Mouse (Mus musculus): ENCODE measurements around the gene Eef1akmt2.

The Eef1akmt2 gene

DNA sequence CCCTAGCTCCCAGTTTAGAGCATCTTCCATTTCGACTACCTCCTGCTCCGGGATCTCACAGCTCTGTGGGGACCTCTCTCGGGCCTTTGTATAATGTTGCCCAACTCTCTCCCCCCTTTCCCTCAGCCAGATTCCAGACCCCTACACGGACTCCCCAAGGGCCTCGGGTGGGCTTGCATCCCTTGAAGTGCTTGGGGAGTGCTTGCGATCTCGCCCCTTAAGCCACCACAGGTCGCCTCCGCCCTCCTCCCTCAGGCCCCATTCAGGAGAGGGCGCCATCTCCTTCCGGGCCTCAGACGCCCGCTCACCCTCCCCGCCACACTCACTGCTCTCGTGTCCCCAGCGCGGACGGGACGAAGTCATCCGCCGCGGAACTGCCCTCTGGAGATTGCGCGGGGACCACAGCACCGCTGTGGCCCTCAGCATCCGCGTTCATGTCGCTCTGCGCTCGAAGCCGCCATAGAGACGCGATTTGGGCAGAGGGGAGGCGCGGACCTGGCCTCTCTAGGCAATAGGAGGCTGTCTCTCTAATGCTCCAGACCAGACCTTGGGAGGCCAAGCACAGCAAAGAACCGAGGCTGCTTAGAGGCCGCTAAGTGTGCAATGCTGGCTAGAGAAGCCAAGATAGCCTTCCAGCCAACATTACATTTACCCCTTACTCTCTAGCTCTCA is at the start of gene Eef1akmt2:
TSS of gene Eef1akmt2 (minus strand) at position 501 of the 672 bp plus-strand sequence.
- DNase-seq, result peak; percentile 99

GRCm38 (mm10) chr7:132900826-132901531 is 48.5 kb upstream of the Eef1akmt2 start:
- DNase-seq, result peak; percentile 92

GRCm38 (mm10) chr7:132898234-132898633 is 45.8 kb upstream of the Eef1akmt2 start:
- DNase-seq, result peak; percentile 81

- peak; percentile 81 for DNase-seq
Measured at GRCm38 (mm10) chr7:132897258-132897657, 44.8 kb upstream of the Eef1akmt2 start.

DNA sequence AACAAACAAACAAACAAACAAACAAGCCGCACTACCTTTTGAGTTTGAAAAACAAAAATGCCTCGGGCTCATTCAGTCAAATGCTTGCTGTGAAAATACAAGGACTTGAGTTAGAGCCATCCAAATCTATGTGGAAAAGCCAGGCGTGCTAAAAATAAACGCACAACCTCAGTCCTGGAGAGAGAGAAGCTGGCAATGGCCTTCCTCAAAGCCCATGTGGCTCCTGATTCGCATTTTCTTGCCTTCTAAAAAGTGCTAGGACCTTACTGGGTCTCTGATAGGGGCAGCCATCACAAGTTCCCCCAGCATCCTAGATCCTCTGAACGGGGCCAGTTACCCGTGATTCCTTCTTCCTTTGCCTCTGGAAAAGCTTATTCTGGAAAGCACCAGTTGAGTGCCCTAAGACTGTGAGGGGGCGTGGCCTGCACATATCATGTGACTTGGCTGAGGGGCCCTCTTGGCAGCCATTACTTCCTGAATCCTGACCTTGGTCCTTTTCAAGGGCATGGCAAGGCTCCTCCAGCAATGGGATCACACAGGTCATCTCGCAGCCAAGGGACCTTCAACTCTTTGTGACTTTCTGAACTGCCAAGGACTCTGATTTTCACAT is 43.8 kb upstream of the Eef1akmt2 start:
- peak; percentile 92 for DNase-seq

DNA sequence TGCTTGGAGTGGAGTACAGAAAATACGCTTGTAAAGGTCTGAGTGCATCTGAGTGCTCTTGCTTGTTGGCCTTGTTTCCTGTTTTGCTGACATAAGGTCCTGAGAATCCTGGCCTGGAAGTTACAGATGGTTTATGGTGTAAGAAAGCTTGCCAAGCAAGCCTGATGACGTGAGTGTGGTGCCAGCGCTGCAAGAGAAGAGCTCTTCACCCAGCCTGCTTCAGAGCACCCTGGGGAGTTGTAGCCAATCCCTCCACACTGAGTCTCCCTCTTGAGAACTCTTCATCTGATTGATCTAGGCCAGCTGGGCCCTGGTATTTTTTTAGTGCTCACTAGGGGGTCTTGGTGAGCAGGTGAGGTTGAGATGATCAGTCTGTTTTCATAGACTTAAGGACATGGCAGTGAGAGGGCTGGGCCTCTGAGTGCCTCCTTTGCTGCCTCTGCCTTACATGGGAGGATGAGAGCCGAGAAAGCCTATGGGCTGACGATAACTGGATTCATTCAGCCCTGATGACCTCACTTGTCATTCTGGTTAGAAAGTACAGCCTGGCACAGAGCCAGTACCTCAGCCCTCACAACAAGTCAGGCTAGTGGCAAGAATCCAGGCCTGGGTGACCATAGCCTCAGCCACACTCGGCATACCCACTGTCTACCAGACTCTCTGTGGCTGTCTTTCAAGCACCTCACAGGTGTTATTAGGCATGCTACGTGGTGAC is 42.5 kb upstream of the Eef1akmt2 start:
- DNase-seq, result peak; percentile 89

- peak; percentile 55 for DNase-seq
Measured at GRCm38 (mm10) chr7:132893336-132893735, 40.9 kb upstream of the Eef1akmt2 start.

- DNase-seq, result peak; percentile 37
Measured at GRCm38 (mm10) chr7:132892806-132893205, 40.3 kb upstream of the Eef1akmt2 start.

DNA sequence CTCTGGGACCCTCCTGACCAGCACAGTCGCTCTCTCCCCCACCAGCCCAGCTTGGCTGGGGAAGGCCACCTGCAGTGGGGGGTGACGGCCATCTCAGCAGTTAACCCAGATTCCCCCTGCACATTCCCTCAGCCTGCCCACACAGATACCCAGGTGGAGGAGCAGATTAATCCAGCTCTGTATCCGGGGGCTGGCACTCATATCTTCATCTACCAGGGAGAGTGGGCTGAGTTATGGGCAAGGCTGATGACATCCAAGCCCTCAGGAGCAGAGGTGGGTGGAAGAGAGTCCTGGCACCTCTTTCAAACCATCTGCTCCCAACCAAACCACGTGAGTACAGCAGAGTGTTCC is 39.8 kb upstream of the Eef1akmt2 start:
- DNase-seq, result no peak

GRCm38 (mm10) chr7:132891561-132892310 is 39.3 kb upstream of the Eef1akmt2 start:
- peak; percentile 89 for DNase-seq

DNA sequence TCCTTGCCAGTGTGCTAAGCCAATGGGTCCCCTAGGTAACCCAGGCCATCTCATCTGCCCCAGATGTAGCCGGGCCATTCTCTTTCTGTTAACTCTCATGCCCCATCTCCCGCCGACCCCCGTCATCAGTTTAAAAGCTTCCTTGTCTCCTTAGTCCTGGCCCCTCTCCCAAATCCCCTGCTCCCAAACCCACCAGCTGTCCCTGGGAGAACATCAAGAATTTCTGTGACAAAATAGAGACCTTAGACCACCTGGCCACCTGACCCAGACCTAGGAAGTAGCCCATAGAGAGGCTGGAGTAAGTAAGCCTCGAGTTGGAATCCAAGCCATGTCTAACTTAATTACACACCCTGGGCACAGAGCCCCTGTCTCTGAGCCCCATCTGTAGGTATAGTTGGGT is 37.7 kb upstream of the Eef1akmt2 start:
- DNase-seq, result peak; percentile 82

DNA sequence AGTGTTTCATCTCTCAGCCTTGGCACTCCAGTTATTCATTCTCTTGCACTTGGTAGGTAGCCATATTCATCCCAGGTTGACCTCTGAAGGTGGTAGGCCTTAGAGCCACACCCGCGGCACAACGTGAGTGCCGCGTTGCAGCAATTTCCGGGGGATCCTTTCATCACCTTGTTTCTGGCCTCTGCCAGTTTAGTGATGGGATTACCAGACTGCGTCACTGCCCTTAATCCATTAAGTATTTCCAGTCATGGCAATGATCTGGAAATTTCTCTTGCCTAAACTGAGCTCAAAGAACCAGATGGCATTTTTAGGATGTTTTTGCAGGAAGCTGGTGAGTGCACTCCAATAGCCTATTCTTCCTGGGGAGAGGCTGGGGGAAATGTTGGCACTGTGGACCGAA is 37.2 kb upstream of the Eef1akmt2 start:
- DNase-seq, result peak; percentile 64

DNA sequence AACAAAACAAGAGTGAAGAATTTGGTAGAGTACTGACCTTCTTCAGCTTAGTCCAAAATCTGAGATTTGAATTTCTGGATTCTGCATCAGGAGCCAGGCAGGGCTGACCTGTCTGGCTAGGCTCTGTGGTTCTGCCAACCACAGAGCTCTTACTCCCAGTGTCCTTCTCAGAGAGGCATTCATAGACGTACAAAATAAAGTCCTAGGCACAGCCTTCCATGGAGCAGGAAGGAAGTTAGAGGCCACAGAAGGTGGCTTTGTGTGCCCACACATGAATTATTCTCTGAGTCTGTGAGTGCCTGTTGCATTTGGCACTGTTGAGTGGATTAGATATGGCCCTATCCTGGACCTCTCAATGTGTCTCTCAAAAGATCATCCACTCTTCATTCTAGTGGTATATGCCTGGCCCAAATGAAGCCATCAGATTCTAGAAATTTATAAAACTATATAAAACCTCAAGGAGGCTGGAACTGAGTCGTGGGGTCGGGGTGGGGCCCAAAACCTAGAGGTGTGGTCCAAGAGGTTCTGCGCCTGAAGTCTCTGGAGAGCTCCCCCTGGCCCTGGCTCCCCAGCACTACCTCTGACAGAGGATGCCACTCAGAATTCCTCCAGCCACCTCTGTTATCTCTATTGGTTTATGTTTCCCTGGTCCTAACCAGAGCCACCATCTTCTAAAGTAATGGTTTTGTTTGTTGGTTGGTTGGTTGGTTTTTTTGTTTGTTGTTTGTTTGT is 36.2 kb upstream of the Eef1akmt2 start:
- DNase-seq, result peak; percentile 54

DNA sequence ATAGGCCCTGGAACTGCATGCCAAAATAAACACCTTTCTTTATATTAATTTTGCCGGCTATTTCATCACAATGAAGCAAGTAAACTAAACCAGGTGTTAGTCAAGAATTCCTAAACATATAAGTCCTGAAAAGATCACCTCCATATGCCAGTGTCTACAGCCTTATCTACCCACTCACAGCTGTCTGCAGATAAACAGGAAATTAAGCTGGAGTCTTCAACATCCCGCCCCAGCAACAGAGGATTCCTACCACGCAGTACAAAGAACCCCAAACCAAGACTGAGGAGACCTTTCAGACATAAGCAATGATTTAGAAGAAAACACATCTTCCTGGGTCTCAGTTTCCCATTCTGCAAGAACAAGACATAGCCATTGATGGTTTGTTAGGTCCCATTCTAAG is 35.6 kb upstream of the Eef1akmt2 start:
- DNase-seq, result no peak

- peak; percentile 76 for DNase-seq
Measured at GRCm38 (mm10) chr7:132887019-132887804, 34.7 kb upstream of the Eef1akmt2 start.

GRCm38 (mm10) chr7:132884031-132884430 is 31.6 kb upstream of the Eef1akmt2 start:
- DNase-seq, result peak; percentile 43

DNA sequence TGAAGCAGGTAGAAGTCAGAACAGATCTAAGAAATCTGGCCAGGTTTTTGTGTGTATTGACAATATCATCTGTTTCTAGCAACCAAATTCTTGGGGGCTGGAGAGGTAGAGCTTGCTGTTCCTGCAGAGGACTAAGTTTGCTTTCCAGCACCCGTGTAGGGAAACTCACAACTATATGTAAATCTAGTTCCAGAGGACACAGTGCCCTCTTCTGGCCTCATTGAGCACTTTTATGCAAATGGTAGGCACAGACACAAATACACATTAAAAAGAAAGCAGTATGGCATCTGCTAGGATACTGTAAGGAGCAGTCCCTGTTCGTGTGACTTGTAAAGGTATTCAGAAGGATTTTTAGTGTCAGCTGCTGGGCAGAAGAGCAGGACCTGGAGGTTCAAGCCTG is 29.9 kb upstream of the Eef1akmt2 start:
- no peak for DNase-seq

DNA sequence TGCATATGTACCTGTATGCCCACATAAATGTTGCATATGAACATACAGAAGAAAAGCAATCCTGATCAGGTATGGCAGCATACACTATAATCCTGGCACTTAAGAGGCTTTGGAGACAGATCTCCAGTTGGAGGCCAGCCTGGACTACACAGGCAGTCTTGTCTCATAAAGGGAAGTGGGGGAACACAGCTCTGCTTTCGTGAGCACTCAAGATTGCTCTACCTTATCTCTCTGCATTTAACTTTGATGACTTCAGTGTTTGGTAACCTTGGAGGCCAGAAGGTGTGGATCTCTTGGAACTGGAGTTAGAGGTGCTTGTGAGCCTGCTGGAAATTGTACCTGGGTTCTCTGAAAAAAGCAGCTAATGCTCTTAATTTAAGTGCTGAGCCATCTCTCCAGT is 27.8 kb upstream of the Eef1akmt2 start:
- no peak for DNase-seq

DNA sequence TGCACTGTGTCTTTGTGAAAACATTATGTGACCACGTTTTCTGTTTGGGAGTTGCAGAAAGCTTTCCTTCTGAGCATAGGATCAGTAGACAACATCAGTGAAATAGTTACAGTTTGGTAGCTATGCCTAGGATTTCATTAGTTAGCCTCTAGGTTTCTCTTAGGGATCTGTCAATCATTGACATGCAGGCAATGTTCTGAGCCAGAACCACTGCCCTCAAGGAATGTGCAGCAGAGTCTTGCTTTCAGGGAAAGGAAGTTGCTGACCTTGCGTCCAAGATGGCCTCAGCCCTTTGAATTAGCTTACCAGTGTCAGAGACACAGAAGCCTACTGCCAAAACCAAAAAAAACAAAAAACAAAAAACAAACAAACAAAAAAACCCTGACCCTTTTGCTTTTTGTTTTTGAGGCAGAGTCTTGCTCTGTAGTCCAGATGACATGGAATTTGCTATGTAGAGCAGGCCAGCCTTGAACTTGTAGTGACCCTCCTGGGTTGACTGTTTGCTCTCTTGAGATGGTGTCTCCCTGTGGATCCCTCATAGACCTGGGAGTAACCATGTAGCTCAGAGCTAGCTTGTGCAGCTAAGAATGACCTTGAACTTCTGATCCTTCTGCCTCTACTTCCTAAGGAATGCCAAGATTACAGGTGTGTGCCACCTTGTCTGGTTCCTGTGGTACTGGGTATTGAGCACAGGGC is 23.1 kb upstream of the Eef1akmt2 start:
- DNase-seq, result no peak

DNA sequence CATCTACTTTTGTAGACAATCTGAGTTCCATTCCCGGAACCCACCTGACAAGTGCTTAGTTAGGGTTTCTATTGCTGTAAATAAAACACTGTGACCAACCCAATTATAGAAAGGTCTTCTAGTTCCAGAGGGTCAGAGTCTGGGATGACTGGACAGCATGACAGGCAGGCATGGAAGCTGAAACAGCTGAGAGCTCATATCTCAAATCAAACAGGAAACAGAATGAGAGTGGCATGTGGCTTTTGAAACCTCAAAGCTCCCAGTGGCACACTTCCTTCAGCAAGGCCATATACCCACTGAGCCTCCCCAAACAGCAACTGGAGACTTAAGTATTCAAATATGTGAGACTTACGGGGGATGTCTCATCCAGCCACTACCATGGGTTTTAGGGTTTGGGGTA is 20.6 kb upstream of the Eef1akmt2 start:
- DNase-seq, result no peak

DNA sequence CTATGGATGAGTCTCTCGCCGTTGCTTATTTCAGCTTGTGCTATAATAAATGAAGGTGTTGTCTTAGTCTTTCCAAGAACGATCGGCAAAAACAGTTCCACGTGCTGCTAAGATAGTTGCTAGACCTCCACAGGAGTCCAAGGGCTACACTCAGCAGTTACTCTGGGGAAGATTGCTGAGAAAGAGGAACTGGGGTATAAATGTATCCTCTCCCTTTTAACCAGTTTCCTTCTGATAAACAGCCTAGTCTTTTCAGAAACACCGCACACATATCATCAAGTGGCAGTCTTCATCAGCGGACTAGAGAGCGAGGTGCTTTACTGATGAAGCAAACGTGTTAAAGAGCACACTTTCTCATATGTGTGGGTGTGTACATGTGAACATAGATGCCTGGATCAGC is 13.8 kb upstream of the Eef1akmt2 start:
- DNase-seq, result no peak

Measured in heart, adult 11 months (tissue).